Mouse (Mus musculus) megakaryocyte, embryonic 14.5 days (primary cell): Measurements from ENCODE around the gene 6030408B16Rik.

Source experiments
- FLI1 ChIP-seq: IDR thresholded peaks from 2 replicates; pipeline ENCODE4 v1.6.1; 2012; ENCODE audit warnings: low read length, inconsistent platforms, mixed read lengths
- GATA1 ChIP-seq: IDR thresholded peaks from 3 replicates; pipeline ENCODE4 v1.6.1; 2012; ENCODE audit warnings: mixed read lengths, low read length, inconsistent platforms, borderline replicate concordance

GRCm38 (mm10) chr15:101341797-101342515, 48.9 kb downstream of the 6030408B16Rik start:
- TF ChIP-seq GATA1 = no peak
- TF ChIP-seq FLI1 = no peak
